Mouse (Mus musculus): Measurements from ENCODE around the gene Ptprb.

Gene Ptprb

GRCm38 (mm10) chr10:116382826-116383685, 107.7 kb downstream of the Ptprb start:
- no peak for DNase-seq

DNA sequence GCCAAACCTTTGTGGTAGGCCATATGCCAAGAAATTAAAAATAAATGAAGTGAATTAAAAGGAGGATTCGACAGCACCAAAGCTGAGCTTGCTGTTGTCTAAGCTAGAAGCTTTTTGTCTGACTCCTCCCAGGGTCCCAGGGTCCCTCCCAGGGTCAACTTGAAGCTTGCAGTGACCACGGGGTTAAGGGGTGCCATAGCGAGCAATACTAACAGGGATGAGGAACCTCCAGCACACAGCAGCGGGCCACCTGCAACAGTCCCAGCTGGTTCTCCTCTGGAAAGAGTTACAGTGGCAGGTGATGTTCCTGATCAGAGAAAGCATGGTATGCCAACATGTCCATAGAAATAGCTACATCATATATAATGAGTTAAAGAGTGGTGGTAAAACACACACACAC, 109.1 kb downstream of the Ptprb start:
- no peak for DNase-seq

GRCm38 (mm10) chr10:116386391-116386885, 111.1 kb downstream of the Ptprb start:
- DNase-seq = no peak

DNA sequence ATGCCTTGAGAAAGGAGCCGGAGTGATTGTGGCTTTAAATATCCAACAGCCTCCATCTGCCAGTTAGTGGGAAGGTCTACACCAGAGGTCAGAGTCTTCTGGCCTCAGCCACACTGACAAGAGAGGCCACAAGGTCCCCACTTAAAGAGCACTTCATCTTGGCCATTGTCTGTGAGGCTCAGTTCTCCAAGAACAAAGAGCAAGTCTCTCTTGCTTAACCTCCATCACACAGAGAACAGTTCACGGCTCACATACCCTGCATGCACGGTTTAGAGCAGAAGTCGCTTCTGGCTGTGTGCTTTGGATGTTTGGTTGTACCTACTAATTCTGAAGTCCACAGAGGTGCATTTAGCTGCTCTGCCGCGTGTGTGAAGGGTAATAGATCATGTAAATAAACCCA, 113.5 kb downstream of the Ptprb start:
- no peak for DNase-seq

DNA sequence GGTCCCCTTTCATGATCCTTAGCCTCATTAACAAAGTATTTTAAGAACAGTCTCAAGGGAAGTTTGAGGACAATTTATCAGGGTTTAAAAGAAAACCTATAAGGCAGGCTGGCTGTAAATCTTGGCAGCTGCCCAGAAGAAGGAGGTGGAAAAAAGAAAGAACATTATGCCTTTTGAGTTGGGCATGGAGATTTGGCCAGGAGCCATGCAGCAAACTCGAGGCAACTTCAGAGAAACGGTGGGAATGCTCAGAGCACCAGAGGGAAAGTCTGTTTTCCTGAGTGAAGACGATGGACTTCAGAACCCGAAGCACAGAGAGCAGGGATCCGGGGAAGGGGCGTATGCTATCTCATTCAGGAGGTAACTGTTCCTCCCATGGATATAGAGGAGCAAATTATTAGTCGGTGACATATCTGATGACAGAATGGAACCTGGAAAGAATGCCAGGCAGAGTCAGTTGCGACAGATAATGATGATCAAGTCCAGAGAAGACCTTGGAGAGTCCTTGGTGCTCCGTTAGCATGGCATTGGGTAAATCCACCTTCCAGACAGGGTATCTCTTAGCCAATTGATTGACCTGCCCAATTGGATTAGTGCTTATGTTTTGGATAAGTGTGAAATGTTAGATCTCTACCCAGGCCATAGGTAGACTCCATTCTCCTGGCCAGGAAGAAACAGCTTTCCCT, 118.6 kb downstream of the Ptprb start:
- DNase-seq = no peak

DNA sequence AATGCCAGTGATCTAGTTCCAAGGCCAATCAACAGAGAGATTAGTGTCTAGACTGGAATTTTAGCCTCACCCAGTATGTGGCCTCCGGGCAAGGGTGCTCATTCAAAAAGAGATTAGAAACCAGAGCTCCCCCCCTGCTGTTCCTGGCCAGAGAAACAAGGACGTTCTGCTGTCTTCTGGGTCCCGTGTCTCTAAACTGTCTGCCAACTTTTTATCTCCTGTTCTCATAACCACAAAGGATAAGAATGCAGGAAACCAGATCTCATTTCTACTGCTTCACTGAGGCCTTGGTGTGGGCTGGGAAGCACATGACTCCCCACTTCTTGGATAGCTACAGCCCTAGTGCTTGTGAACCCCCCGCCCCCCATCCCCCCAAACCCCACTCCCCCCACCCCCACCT, 119.3 kb downstream of the Ptprb start:
- DNase-seq = no peak

- DNase-seq = no peak
Measured at GRCm38 (mm10) chr10:116396279-116396678, 121.0 kb downstream of the Ptprb start.

- DNase-seq = no peak
Measured at GRCm38 (mm10) chr10:116396966-116397365, 121.6 kb downstream of the Ptprb start.

DNA sequence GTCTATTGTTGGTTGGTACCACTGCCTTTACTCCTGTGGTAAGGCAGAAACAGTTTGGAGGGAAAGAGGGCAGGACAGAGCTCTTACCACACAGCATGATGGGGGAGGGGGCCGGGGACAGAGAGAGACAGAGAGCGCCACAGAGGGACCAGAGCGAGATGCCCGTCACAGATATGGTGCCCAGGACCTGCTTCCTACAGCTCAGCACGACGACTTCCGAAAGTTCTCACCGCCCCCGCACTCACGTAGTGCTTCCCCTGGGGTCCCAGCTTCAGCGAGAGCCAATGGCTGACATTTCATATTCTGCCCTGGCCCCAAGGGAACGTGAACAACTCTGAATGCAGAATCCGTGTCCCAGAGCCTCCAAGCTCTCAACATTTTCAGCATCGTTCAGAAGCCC, 122.2 kb downstream of the Ptprb start:
- no peak for DNase-seq

DNA sequence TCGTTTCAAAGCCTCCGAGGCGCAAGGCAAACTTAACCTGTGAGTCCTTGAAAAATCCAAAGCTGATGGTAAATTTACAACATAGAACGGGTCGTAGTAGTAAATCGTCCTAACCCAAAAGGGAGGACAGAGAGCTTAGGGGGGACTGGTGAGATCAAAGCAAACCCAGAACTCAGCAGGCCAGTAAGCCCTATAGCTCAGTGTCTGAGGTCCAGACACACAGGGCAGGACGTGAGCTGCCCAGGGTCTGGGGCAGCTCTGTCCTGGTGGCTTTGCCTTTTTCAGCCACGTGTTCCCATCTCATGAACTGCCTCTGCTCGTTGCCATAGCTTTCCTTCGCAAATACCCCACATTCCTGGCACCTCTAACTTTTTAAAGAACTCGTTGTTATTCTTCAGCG, 122.7 kb downstream of the Ptprb start:
- no peak for DNase-seq

DNA sequence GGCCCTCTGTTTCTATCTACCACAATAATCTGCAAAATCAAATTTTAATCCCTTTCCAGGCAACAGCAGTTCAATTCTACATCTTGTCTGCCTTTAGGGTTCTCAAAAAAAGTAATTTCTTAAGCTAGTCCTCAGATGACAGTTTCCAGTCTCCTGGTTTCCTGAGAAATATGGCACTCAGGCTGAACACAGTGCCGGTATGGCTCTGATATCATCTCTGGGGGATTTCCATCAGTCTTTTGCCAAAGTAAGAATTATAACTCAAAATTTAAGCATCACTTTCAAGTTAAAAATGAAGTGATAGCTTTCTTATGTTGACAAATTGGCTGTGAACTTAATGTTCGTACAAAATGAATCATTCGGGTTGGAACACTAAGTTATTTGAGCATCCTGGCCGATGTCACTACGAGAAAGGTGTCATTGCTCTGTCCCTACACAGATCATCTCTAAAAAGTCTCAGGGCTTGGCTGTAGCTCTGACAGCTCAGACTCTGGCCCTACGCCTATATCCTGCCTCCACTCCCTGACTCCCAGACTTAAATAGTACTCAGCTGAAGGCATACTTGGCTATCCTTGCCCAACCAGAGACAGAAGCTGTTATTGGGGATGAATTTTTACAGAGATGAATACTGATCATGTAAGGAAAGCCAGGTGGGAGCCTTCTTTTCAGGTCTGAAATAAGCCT, 127.6 kb downstream of the Ptprb start:
- DNase-seq = no peak

DNA sequence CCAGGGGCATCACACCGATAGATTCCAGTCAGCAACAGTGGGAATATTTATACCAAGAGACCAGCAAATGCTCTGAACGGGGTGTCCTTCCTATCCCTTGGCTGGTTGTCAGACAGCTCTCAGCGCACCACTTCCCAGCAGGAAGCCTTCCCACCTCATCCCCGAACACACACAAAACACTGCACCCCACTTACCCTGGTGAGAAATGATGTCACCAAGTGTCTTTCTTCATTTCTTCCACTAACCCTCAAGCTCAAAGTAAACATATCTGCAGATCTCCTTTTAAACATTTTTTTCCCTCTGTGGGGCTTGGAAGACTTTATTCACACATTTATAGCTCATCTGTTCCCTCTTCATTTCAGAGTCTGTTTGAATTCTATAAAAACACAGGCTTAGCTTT, 128.4 kb downstream of the Ptprb start:
- DNase-seq = no peak

DNA sequence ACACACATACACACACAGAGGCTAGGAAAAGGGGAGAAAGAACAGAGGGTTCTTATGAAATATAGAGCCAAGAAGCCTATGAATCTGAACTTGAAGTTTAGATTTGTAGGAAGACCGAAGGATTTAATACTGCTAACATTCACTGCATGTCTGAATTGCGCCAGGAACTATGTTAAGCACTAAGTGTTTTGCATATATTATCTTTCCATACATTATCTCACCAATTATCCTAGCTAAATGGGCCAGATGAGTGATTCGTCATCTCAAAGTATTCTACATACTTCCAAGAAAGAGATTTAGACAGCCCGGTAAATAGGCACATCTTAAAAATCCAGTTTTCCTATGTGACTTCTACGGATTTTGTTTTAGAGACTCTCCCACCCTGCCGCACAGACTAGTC, 129.7 kb downstream of the Ptprb start:
- DNase-seq = no peak

DNA sequence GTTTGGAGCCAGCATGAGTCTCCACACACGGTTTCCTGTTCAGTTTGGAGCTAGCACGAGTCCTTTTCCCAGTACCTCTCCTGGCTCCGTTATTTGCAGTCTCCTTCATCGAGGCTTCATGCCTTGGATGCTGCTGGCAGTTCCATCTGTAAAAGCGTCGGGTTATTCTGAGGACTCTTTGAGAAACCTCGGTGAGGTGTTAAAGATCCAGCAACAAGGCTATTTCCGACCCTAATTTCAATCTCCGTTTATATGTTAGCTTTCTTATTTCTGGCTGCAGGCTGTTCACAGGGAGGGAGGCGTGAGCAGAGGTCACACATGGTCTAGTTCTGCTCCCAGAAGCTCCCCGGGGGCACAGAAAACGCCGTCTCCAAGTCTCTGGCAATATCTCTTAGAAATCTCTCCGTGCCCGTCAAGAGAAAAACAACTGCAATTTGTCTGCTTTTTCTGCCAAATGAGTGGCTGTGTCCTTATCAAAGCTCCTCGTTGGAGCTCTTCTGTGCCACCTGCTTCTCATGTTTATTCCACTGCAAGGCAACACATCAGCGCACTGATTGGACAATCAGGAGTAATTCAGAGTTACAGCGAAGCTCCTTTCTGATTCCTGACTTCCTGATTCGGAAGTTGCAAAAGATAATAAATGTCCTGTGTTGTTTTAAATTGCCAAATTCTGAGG, 132.5 kb downstream of the Ptprb start:
- no peak for DNase-seq

- no peak for DNase-seq
Measured at GRCm38 (mm10) chr10:116410826-116411225, 135.5 kb downstream of the Ptprb start.

DNA sequence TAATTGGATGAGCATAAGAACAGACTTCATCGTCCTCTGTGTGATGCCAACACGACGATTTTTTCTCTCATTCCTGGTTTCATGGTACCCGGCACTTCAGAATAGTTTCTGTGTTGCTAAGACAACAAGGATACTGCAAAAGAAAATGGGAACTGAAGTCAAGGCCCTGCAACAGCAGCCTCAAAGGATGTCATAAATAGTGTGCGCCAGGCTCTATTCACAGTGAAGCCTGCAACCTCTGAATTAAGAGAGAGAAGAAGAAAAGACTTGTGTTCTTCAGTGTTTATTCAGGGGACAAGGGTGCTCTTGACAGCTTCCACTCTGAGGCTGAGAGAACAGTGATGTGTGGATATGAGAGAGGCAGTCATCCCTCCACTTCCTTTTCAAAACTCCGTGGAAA, 140.8 kb downstream of the Ptprb start:
- DNase-seq = no peak

GRCm38 (mm10) chr10:116416726-116417125, 141.4 kb downstream of the Ptprb start:
- DNase-seq = no peak

DNA sequence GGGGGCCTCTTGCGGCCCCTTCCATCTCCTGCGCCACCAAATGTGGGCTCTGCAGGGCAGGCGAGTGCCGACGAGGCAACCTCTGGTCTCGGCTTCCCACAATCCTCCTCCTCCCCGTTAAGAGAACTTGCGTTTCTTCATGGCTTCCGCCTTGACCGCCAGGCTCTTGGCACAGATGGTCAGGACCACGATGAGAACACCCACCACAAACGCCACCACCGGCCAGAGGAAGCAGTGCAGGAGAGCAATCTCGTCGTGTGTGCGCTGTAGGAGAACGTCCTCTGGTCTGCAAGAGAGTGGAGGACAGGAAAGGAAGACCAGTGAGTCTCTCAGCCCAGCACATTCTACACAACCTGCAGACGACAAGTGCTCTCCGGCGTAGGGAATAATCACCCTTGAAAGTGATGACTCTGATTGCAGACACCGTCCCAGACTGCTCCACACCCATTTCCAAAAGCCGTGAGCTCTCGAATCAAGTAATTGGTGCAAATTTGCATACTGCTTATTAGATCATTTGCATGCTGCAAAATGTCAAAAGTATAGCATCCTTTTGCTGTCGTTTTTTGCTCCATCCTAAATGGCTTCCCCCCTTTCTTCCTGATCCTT, 142.9 kb downstream of the Ptprb start:
- no peak for DNase-seq

- DNase-seq = no peak
Measured at GRCm38 (mm10) chr10:116420976-116421375, 145.7 kb downstream of the Ptprb start.

- no peak for DNase-seq
Measured at GRCm38 (mm10) chr10:116422551-116422950, 147.2 kb downstream of the Ptprb start.

GRCm38 (mm10) chr10:116424921-116425320, 149.6 kb downstream of the Ptprb start:
- DNase-seq = peak; percentile 60

DNA sequence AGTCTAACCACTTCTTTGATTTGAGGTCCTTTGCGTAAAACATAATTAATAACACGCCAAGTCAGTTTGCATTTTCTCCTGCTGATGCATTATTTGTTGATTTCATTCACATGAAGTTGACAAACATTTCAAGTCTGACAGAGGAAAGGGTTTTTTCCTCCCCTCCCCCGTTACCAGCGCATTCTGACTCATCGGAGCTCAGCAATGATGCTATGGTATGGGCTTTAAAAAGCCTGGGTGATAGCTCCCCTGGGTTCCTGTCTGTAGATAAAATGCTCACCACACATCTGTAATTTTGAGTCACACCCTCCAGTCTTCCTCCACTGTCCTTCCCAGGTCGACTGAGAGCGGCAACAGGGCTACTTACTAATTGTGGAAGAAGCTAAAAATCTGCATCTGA, 150.9 kb downstream of the Ptprb start:
- DNase-seq = no peak

Measured in cerebellum, adult 9-11 months (tissue).